Mouse (Mus musculus) E14TG2a.4 (cell line): ENCODE results near the gene Zfp365.

Source experiments
- H3K27me3 ChIP-seq: 2 replicates; pipeline ENCODE4 v1.6.1; 2014; ENCODE audit warnings: low read length, control low read depth; ENCODE audit not compliant: insufficient read depth
- H3K36me3 ChIP-seq: 2 replicates; pipeline ENCODE4 v1.6.1; 2014; ENCODE audit warnings: low read length, control low read depth; ENCODE audit not compliant: insufficient read depth
- H3K4me1 ChIP-seq: replicated peaks from 2 replicates; pipeline ENCODE4 v1.6.1; 2014; ENCODE audit warnings: low read depth, low read length, control low read depth
- H3K4me3 ChIP-seq: replicated peaks from 2 replicates; pipeline ENCODE4 v1.5.1; 2014; ENCODE audit warnings: mild to moderate bottlenecking, low read length
- H3K9me3 ChIP-seq: 2 replicates; pipeline ENCODE4 v1.6.1; 2014; ENCODE audit warnings: low read length, control low read depth
- CTCF ChIP-seq: conservative IDR thresholded peaks from 2 replicates; pipeline ENCODE4 v1.5.1; 2014; ENCODE audit warnings: low read length
- NANOG ChIP-seq: IDR thresholded peaks from 2 replicates; pipeline ENCODE4 v1.6.1; 2014; ENCODE audit warnings: borderline replicate concordance, low read length, mixed read lengths
- POU5F1 ChIP-seq: IDR thresholded peaks from 2 replicates; pipeline ENCODE4 v1.6.1; 2014; ENCODE audit warnings: low read length, borderline replicate concordance

The Zfp365 gene

GRCm38 (mm10) chr10:67912337-67912776 lies at the start of gene Zfp365:
Gene Zfp365 (minus strand): TSS chr10:67912662.
- Histone ChIP-seq H3K27me3 (peaks cover 41% of the 10 kb centered on the region), H3K36me3 (peaks cover 18% of the 10 kb centered on the region; the same call in 1 of the 2 replicates)
- TF ChIP-seq CTCF (no peak), NANOG (no peak), POU5F1 (no peak)

DNA sequence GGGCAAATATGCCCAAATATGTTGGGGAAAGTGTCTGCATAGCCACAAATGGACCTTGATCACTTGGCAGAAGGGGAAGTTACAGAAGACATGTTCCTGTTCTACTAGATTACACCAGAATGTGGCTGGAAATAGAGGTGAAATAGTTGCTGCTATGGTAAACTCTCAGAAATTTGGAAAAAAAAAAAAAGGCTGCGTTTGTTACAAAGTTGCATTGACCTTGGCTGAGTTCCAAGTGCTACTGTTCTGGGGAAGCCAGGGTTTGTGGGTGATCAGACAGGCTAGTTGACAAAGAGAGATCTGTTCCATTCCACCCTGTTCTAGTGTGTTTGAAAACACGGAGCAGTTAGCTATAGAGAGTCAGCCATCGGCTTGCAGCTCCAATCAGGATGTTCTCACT lies 47.5 kb upstream of the Zfp365 start:
- Histone ChIP-seq H3K36me3 (no peaks in the 10 kb centered on the region), H3K4me3 (no peak overlapping the region), H3K4me1 (no peaks in the 10 kb centered on the region), H3K9me3 (no peaks in the 10 kb centered on the region), H3K27me3 (no peaks in the 10 kb centered on the region)
- TF ChIP-seq POU5F1 = no peak
- no peak for TF ChIP-seq CTCF
- no peak for TF ChIP-seq NANOG

More at GRCm38 (mm10) chr10:67912337-67912776, at the start of gene Zfp365:
- Histone ChIP-seq H3K9me3 (no peaks in the 10 kb centered on the region), H3K4me3 (peak within 1 kb of the TSS; percentile 89), H3K4me1 (peaks cover 16% of the 10 kb centered on the region)

DNA sequence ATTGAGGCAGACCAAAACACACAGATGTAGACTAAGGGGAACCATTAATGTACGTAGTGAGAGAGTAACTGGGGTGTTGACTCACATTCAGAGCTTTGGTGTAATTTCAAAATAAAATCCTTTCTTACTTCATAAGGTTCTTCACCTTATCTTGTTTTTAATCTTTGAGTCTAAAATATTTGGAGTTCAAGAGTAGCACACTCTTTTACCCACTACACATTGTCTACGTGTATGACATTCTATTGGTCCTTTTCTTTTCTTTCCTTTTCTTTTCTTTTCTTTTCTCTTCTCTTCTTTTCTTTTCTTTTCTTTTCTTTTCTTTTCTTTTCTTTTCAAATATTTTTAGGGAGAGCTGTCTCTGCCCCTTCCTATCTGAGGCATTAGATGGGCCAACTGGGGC lies 43.5 kb upstream of the Zfp365 start:
- no peaks in the 10 kb centered on the region for H3K27me3 ChIP-seq
- TF ChIP-seq NANOG (no peak), CTCF (no peak)
- no peak overlapping the region for H3K4me3 ChIP-seq
- no peaks in the 10 kb centered on the region for H3K9me3 ChIP-seq
- no peaks in the 10 kb centered on the region for H3K36me3 ChIP-seq
- H3K4me1 ChIP-seq = 0 out of 2 replicates have a peak, but pooled peaks cover 2% of the 10 kb centered on the region

GRCm38 (mm10) chr10:67951690-67952089 lies 39.2 kb upstream of the Zfp365 start:
- Histone ChIP-seq H3K9me3 (no peaks in the 10 kb centered on the region), H3K4me3 (no peak overlapping the region), H3K4me1 (peaks cover 10% of the 10 kb centered on the region), H3K27me3 (no peaks in the 10 kb centered on the region), H3K36me3 (no peaks in the 10 kb centered on the region)
- TF ChIP-seq CTCF = no peak
- no peak for TF ChIP-seq NANOG
- TF ChIP-seq POU5F1 = no peak

GRCm38 (mm10) chr10:67950059-67950748 lies 37.7 kb upstream of the Zfp365 start:
- no peaks in the 10 kb centered on the region for H3K27me3 ChIP-seq
- TF ChIP-seq NANOG (no peak), POU5F1 (no peak), CTCF (no peak)
- H3K9me3 ChIP-seq = no peaks in the 10 kb centered on the region
- peaks cover 10% of the 10 kb centered on the region for H3K4me1 ChIP-seq
- no peaks in the 10 kb centered on the region for H3K36me3 ChIP-seq
- H3K4me3 ChIP-seq = no peak overlapping the region

- Histone ChIP-seq H3K4me1 (no peaks in the 10 kb centered on the region), H3K27me3 (no peaks in the 10 kb centered on the region), H3K36me3 (no peaks in the 10 kb centered on the region), H3K9me3 (no peaks in the 10 kb centered on the region), H3K4me3 (no peak overlapping the region)
- TF ChIP-seq NANOG = no peak
- peak; percentile 37 for TF ChIP-seq CTCF
- TF ChIP-seq POU5F1 = no peak
Observed at GRCm38 (mm10) chr10:67943513-67943912, 31.1 kb upstream of the Zfp365 start.

GRCm38 (mm10) chr10:67939546-67939945 lies 27.1 kb upstream of the Zfp365 start:
- no peak overlapping the region for H3K4me3 ChIP-seq
- no peaks in the 10 kb centered on the region for H3K27me3 ChIP-seq
- no peaks in the 10 kb centered on the region for H3K36me3 ChIP-seq
- H3K4me1 ChIP-seq = no peaks in the 10 kb centered on the region
- no peak for TF ChIP-seq NANOG
- TF ChIP-seq POU5F1 = no peak
- TF ChIP-seq CTCF = no peak
- no peaks in the 10 kb centered on the region for H3K9me3 ChIP-seq

GRCm38 (mm10) chr10:67937775-67938174 lies 25.3 kb upstream of the Zfp365 start:
- no peaks in the 10 kb centered on the region for H3K36me3 ChIP-seq
- no peaks in the 10 kb centered on the region for H3K27me3 ChIP-seq
- no peak for TF ChIP-seq POU5F1
- no peak for TF ChIP-seq NANOG
- no peak for TF ChIP-seq CTCF
- H3K9me3 ChIP-seq = no peaks in the 10 kb centered on the region
- H3K4me3 ChIP-seq = no peak overlapping the region
- no peaks in the 10 kb centered on the region for H3K4me1 ChIP-seq

DNA sequence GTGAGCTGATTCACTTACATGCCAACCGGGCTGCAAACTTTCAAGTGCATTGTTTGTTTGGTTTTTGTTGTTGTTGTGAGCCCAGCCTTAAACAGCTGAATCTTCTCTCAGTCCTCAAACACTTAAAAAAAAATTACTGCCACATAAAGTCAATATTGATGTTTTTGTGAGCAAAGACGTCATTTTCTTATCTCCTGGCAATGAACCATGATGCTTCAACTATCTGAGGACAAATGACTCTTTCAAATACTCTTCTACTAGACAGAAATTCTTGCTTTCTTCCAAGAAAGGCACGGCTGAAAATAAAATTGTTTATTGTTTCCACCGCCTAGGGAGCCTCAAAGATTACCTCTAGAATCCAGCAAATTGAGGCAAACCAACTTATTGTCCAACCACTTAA lies 24.5 kb upstream of the Zfp365 start:
- Histone ChIP-seq H3K36me3 (no peaks in the 10 kb centered on the region), H3K9me3 (no peaks in the 10 kb centered on the region), H3K27me3 (no peaks in the 10 kb centered on the region), H3K4me1 (no peaks in the 10 kb centered on the region), H3K4me3 (no peak overlapping the region)
- TF ChIP-seq POU5F1 (no peak), NANOG (no peak), CTCF (no peak)
